Mouse (Mus musculus) C2C12 (cell line): ENCODE data around the gene 4930432K21Rik.

Experiments
- CTCF ChIP-seq: IDR thresholded peaks from one replicate; pipeline ENCODE4 v1.5.1; 2011; ENCODE audit not compliant: control insufficient read depth, insufficient read depth, insufficient read length
- MAX ChIP-seq: IDR thresholded peaks from one replicate; pipeline ENCODE4 v1.6.1; 2011; ENCODE audit warnings: mild to moderate bottlenecking, control low read depth
- MYOD1 ChIP-seq: IDR thresholded peaks from one replicate; pipeline ENCODE4 v1.6.1; 2011; ENCODE audit warnings: low read depth; ENCODE audit not compliant: control insufficient read depth, insufficient read length
- USF1 ChIP-seq: IDR thresholded peaks from one replicate; pipeline ENCODE4 v1.6.1; 2011; ENCODE audit warnings: low read depth, mild to moderate bottlenecking, control low read depth, moderate library complexity

DNA sequence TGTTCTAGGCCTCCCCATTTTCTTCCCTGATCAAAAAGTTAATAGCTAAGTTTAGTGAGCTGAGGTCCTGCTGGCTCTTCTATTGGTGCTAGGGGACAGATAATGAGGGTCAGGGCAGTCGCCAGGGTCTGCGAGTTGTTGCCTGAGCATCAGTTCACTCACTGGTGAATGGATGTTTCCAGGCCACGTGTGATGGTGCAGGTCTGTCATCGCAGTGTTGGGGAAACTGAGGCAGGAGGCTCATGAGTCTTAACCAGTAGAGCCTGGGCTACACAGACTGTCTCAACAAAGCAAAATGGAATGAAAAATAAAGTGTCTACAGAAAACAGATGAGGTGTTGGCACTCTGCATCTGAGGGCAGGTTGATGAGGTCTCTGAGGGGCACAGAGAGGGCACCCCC is 51.0 kb downstream of the 4930432K21Rik start:
- TF ChIP-seq MAX (no peak), CTCF (no peak), MYOD1 (no peak), USF1 (no peak)
